Mouse (Mus musculus) thymus, adult 2 months (tissue): ENCODE data around the gene 4921536K21Rik. TPM values are rescaled to one million over a fixed set of nuclear protein-coding genes. Genes with fewer than 3 reads are reported as not detected.

Experiments used
- DNase-seq: peaks from one replicate; pipeline ENCODE4 v3.0.0; 2021
- H3K27ac ChIP-seq: fragments of 200-500 bp; 2 replicates; pipeline ENCODE4 v1.5.1; 2012; ENCODE audit warnings: low read length, control low read depth; ENCODE audit not compliant: control insufficient read depth, insufficient read depth
- H3K27me3 ChIP-seq: fragments of 200-500 bp; 2 replicates; pipeline ENCODE4 v1.6.1; 2012; ENCODE audit warnings: mild to moderate bottlenecking, low read length, moderate library complexity, mixed read lengths; ENCODE audit not compliant: control insufficient read depth, insufficient read depth
- H3K36me3 ChIP-seq: fragments of 200-500 bp; 2 replicates; pipeline ENCODE4 v1.6.1; 2012; ENCODE audit warnings: mild to moderate bottlenecking, low read length, moderate library complexity; ENCODE audit not compliant: control insufficient read depth, insufficient read depth
- H3K4me1 ChIP-seq: fragments of 200-500 bp; replicated peaks from 2 replicates; pipeline ENCODE4 v1.6.1; 2012; ENCODE audit warnings: low read length; ENCODE audit not compliant: control insufficient read depth, insufficient read depth
- H3K4me3 ChIP-seq: fragments of 200-500 bp; 2 replicates; pipeline ENCODE4 v1.5.1; 2012; ENCODE audit warnings: mild to moderate bottlenecking, low read length, control low read depth, moderate library complexity; ENCODE audit not compliant: control insufficient read depth, insufficient read depth
- CTCF ChIP-seq: fragments of 200-500 bp; IDR thresholded peaks from 2 replicates; pipeline ENCODE4 v1.5.1; 2012; ENCODE audit warnings: mild to moderate bottlenecking, control low read depth, low read length, moderate library complexity, borderline replicate concordance; ENCODE audit not compliant: control insufficient read depth, poor library complexity, insufficient read depth; ENCODE audit errors: extremely low read depth
- POLR2A ChIP-seq: fragments of 200-500 bp; IDR thresholded peaks from 2 replicates; pipeline ENCODE4 v1.6.1; 2012; ENCODE audit warnings: mild to moderate bottlenecking, low read length, control low read depth, moderate library complexity; ENCODE audit not compliant: control insufficient read depth, poor library complexity, insufficient read depth; ENCODE audit errors: extremely low read depth
- WGBS: fragments of 180-500 bp; shearing (Covaris S2); methylation state at CpG from one replicate; pipeline ENCODE4 v1.1.7; 2018; 5-methylcytosine and 5-hydroxymethylcytosine counted together
- polyA plus RNA-seq: library from polyadenylated mRNA; depleted of rRNA; stranded (reverse); fragments of >200 nt; gene quantifications from 2 replicates; pipeline ENCODE4 v1.2.3, GENCODE M21; 2012

4921536K21Rik gene
- polyA plus RNA-seq, 1 experiment: 0.07 TPM

- Histone ChIP-seq H3K36me3 (no peaks in the 10 kb centered on the region), H3K4me1 (no peaks in the 10 kb centered on the region), H3K27ac (no peak overlapping the region), H3K4me3 (no peak overlapping the region), H3K27me3 (no peaks in the 10 kb centered on the region)
- TF ChIP-seq POLR2A (no peak), CTCF (no peak)
- no peak for DNase-seq
- WGBS: 94% methylated on average over 3 of the region's 3 CpGs
Measured at GRCm38 (mm10) chr11:3902516-3902915, 7.6 kb upstream of the 4921536K21Rik start.

- TF ChIP-seq CTCF: no peak
- TF ChIP-seq POLR2A: no peak
Measured at GRCm38 (mm10) chr11:3900296-3900695, 5.4 kb upstream of the 4921536K21Rik start.

GRCm38 (mm10) chr11:3895933-3896332 lies 1.0 kb upstream of the 4921536K21Rik start:
- Histone ChIP-seq H3K27ac (no peak overlapping the region), H3K4me3 (no peak overlapping the region), H3K36me3 (no peaks in the 10 kb centered on the region), H3K27me3 (no peaks in the 10 kb centered on the region), H3K4me1 (peaks cover 10% of the 10 kb centered on the region)
- DNase-seq: no peak
- TF ChIP-seq CTCF (no peak), POLR2A (no peak)
- 91% methylated on average over 1 of the region's 1 CpGs for WGBS

More at GRCm38 (mm10) chr11:3900296-3900695, 5.4 kb upstream of the 4921536K21Rik start:
- Histone ChIP-seq H3K36me3 (no peaks in the 10 kb centered on the region), H3K4me3 (no peak overlapping the region), H3K27me3 (no peaks in the 10 kb centered on the region), H3K4me1 (peaks cover 1% of the 10 kb centered on the region; the same call in 1 of the 2 replicates), H3K27ac (no peak overlapping the region)
- WGBS: 94% methylated on average over 6 of the region's 6 CpGs
- no peak for DNase-seq

- Histone ChIP-seq H3K36me3 (no peaks in the 10 kb centered on the region), H3K27me3 (no peaks in the 10 kb centered on the region), H3K4me3 (peak overlapping the region; percentile 37; the same call in 1 of the 2 replicates), H3K4me1 (peaks cover 10% of the 10 kb centered on the region), H3K27ac (no peak overlapping the region)
- DNase-seq: no peak
- TF ChIP-seq POLR2A: no peak
- TF ChIP-seq CTCF: no peak
- WGBS: 3% methylated on average over 10 of the region's 10 CpGs
Measured at GRCm38 (mm10) chr11:3895458-3895857, 560 bp upstream of the 4921536K21Rik start.

- no peaks in the 10 kb centered on the region for H3K27me3 ChIP-seq
- peaks cover 10% of the 10 kb centered on the region for H3K4me1 ChIP-seq
- no peak overlapping the region for H3K27ac ChIP-seq
- H3K4me3 ChIP-seq: no peak overlapping the region
- WGBS: 88% methylated on average over 6 of the region's 6 CpGs
- no peak for DNase-seq
- no peak for TF ChIP-seq POLR2A
- TF ChIP-seq CTCF: no peak
- no peaks in the 10 kb centered on the region for H3K36me3 ChIP-seq
Measured at GRCm38 (mm10) chr11:3893970-3894369, 928 bp downstream of the 4921536K21Rik start.

- H3K27me3 ChIP-seq: no peaks in the 10 kb centered on the region
- no peak for DNase-seq
- H3K4me3 ChIP-seq: no peak overlapping the region
- H3K4me1 ChIP-seq: no peaks in the 10 kb centered on the region; the same call in 1 of the 2 replicates
- H3K27ac ChIP-seq: no peak overlapping the region
- no peaks in the 10 kb centered on the region for H3K36me3 ChIP-seq
- WGBS: 94% methylated on average over 5 of the region's 5 CpGs
- TF ChIP-seq POLR2A (no peak), CTCF (no peak)
Measured at GRCm38 (mm10) chr11:3887331-3887730, 7.6 kb downstream of the 4921536K21Rik start.

- DNase-seq: no peak
- Histone ChIP-seq H3K4me3 (no peak overlapping the region), H3K27me3 (no peaks in the 10 kb centered on the region), H3K27ac (no peak overlapping the region), H3K4me1 (peaks cover 6% of the 10 kb centered on the region; the same call in 1 of the 2 replicates), H3K36me3 (no peaks in the 10 kb centered on the region)
- 28% methylated on average over 3 of the region's 3 CpGs for WGBS
- TF ChIP-seq POLR2A (no peak), CTCF (no peak)
Measured at GRCm38 (mm10) chr11:3883711-3884110, 11.2 kb downstream of the 4921536K21Rik start.
